Mouse (Mus musculus): ENCODE results near the gene Olfr305. TPM values are rescaled to one million over a fixed set of nuclear protein-coding genes. Genes with fewer than 3 reads are reported as not detected.
"Not testable (repeated sequence)": the region's sequence is repeated elsewhere in the genome, so short reads cannot be mapped to it uniquely, and the experiment has no call there.

Gene Olfr305
- not detected for total RNA-seq (2021)
- long read RNA-seq = 0 reads

GRCm38 (mm10) chr7:86366828-86367227 is at the start of gene Olfr305:
Olfr305 (minus strand) TSS chr7:86366928.
- no peak for DNase-seq (ENCODE audit: low spot score in 2 of 2)

- DNase-seq (ENCODE audit: low spot score in 2 of 2) = no peak
Measured at GRCm38 (mm10) chr7:86403546-86403945, 36.8 kb upstream of the Olfr305 start, which contains the start of gene Olfr301. Olfr301 (plus strand) TSS chr7:86403846.

GRCm38 (mm10) chr7:86397689-86398088 is 31.0 kb upstream of the Olfr305 start, which contains the start of gene Olfr303:
Olfr303 (minus strand) TSS chr7:86397789.
- no peak for DNase-seq (ENCODE audit: low spot score in 2 of 2)

- DNase-seq (ENCODE audit: low spot score in 2 of 2) = no peak
Measured at GRCm38 (mm10) chr7:86386558-86386957, 19.8 kb upstream of the Olfr305 start, which contains the start of gene Olfr304. Olfr304 (minus strand) TSS chr7:86386658.

- DNase-seq (ENCODE audit: low spot score in 2 of 2) = no peak
Measured at GRCm38 (mm10) chr7:86385769-86386168, 19.0 kb upstream of the Olfr305 start.

- DNase-seq (ENCODE audit: low spot score in 2 of 2) = not testable (repeated sequence)
Measured at GRCm38 (mm10) chr7:86346296-86346695, 20.4 kb downstream of the Olfr305 start.

- no peak for DNase-seq (ENCODE audit: low spot score in 2 of 2)
Measured at GRCm38 (mm10) chr7:86344253-86344652, 22.5 kb downstream of the Olfr305 start.

GRCm38 (mm10) chr7:86342881-86343565 is 23.7 kb downstream of the Olfr305 start:
- DNase-seq (ENCODE audit: low spot score in 2 of 2) = no peak

- DNase-seq (ENCODE audit: low spot score in 2 of 2) = no peak
Measured at GRCm38 (mm10) chr7:86337486-86337885, 29.2 kb downstream of the Olfr305 start, which contains the start of gene Olfr307. Olfr307 (minus strand) TSS chr7:86337586.

GRCm38 (mm10) chr7:86325530-86325929 is 41.2 kb downstream of the Olfr305 start, which contains the start of gene Olfr308:
Olfr308 (minus strand) TSS chr7:86325630.
- no peak for DNase-seq (ENCODE audit: low spot score in 2 of 2)

GRCm38 (mm10) chr7:86321323-86321722 is 45.4 kb downstream of the Olfr305 start:
- DNase-seq (ENCODE audit: low spot score in 2 of 2) = no peak

- DNase-seq (ENCODE audit: low spot score in 2 of 2) = no peak
Measured at GRCm38 (mm10) chr7:86313608-86314007, 53.1 kb downstream of the Olfr305 start, which contains the start of gene Olfr309. Olfr309 (minus strand) TSS chr7:86313708.

Other genes starting within 250 kb of the Olfr305 start
- gene Vmn2r75, start 195.2 kb downstream of the Olfr305 start, total RNA-seq (2021) = not detected
- gene Vmn2r76, start 120.6 kb downstream of the Olfr305 start, total RNA-seq (2021) = not detected
- gene Olfr310, start 89.8 kb downstream of the Olfr305 start, total RNA-seq (2021) = not detected
- gene Olfr309, start 53.2 kb downstream of the Olfr305 start, total RNA-seq (2021) = not detected
- gene Olfr308, start 41.3 kb downstream of the Olfr305 start, total RNA-seq (2021) = not detected
- gene Olfr307, start 29.3 kb downstream of the Olfr305 start, total RNA-seq (2021) = not detected
- not detected for gene Olfr304, start 19.7 kb upstream of the Olfr305 start, total RNA-seq (2021)
- not detected for gene Olfr303, start 30.9 kb upstream of the Olfr305 start, total RNA-seq (2021)
- not detected for gene Olfr301, start 36.9 kb upstream of the Olfr305 start, total RNA-seq (2021)
- not detected for gene Olfr299, start 93.0 kb upstream of the Olfr305 start, total RNA-seq (2021)
- not detected for gene Olfr298, start 125.6 kb upstream of the Olfr305 start, total RNA-seq (2021)
- gene Olfr297, start 153.0 kb upstream of the Olfr305 start, total RNA-seq (2021) = not detected
- gene Olfr295, start 216.9 kb upstream of the Olfr305 start, total RNA-seq (2021) = not detected
- not detected for gene Olfr294, start 249.7 kb upstream of the Olfr305 start, total RNA-seq (2021)